Mouse (Mus musculus): ENCODE measurements around the gene Ccn2. TPM values are rescaled to one million over a fixed set of nuclear protein-coding genes. Genes with fewer than 3 reads are reported as not detected.

Ccn2 gene
- total RNA-seq (2021), result 10 to 100 TPM; 13.2 to 28.1 TPM
- long read RNA-seq, experiment 1, partial matches to known transcripts, result 4 of 17 reads
- long read RNA-seq, experiment 1, other reads (novel, unspliced or antisense), result 9 of 17 reads
- long read RNA-seq, experiment 2, transcript Ccn2-201 (5 exons, 2,398 nt), result major isoform, 14 of 21 reads
- long read RNA-seq, experiment 2, partial matches to known transcripts, result 7 of 21 reads
- long read RNA-seq, experiment 2, other reads (novel, unspliced or antisense), result 0 of 21 reads

- DNase-seq, result peak; percentile 87
Observed at GRCm38 (mm10) chr10:24595250-24596002, at the start of gene Ccn2. Gene Ccn2 (plus strand): TSS chr10:24595442.

- DNase-seq, result no peak
Observed at GRCm38 (mm10) chr10:24552870-24553269, 42.4 kb upstream of the Ccn2 start.

GRCm38 (mm10) chr10:24554091-24554490 lies 41.2 kb upstream of the Ccn2 start:
- DNase-seq, result no peak

GRCm38 (mm10) chr10:24558366-24558765 lies 36.9 kb upstream of the Ccn2 start:
- no peak for DNase-seq

- no peak for DNase-seq
Observed at GRCm38 (mm10) chr10:24569691-24570420, 25.4 kb upstream of the Ccn2 start.

- no peak for DNase-seq
Observed at GRCm38 (mm10) chr10:24572044-24572960, 22.9 kb upstream of the Ccn2 start.

- DNase-seq, result no peak
Observed at GRCm38 (mm10) chr10:24573484-24573883, 21.8 kb upstream of the Ccn2 start.

- DNase-seq, result no peak
Observed at GRCm38 (mm10) chr10:24581076-24581475, 14.2 kb upstream of the Ccn2 start.

GRCm38 (mm10) chr10:24588824-24589223 lies 6.4 kb upstream of the Ccn2 start:
- no peak for DNase-seq

- DNase-seq, result no peak
Observed at GRCm38 (mm10) chr10:24589238-24589637, 6.0 kb upstream of the Ccn2 start.

GRCm38 (mm10) chr10:24590546-24590945 lies 4.7 kb upstream of the Ccn2 start:
- no peak for DNase-seq

- DNase-seq, result peak; percentile 64
Observed at GRCm38 (mm10) chr10:24591136-24591535, 4.1 kb upstream of the Ccn2 start.

- DNase-seq, result no peak
Observed at GRCm38 (mm10) chr10:24591741-24592140, 3.5 kb upstream of the Ccn2 start.

- DNase-seq, result no peak
Observed at GRCm38 (mm10) chr10:24592318-24592717, 2.9 kb upstream of the Ccn2 start.

- DNase-seq, result no peak
Observed at GRCm38 (mm10) chr10:24592969-24593368, 2.3 kb upstream of the Ccn2 start.

- DNase-seq, result no peak
Observed at GRCm38 (mm10) chr10:24593556-24593955, 1.7 kb upstream of the Ccn2 start.

- peak; percentile 51 for DNase-seq
Observed at GRCm38 (mm10) chr10:24596003-24596868, 994 bp downstream of the Ccn2 start.

- DNase-seq, result peak; percentile 34
Observed at GRCm38 (mm10) chr10:24596869-24597339, 1.7 kb downstream of the Ccn2 start.

GRCm38 (mm10) chr10:24597789-24598188 lies 2.5 kb downstream of the Ccn2 start:
- DNase-seq, result no peak

- no peak for DNase-seq
Observed at GRCm38 (mm10) chr10:24598693-24599092, 3.5 kb downstream of the Ccn2 start.

- DNase-seq, result no peak
Observed at GRCm38 (mm10) chr10:24599802-24600201, 4.6 kb downstream of the Ccn2 start.

All from gastrocnemius, postnatal 25 days (tissue).